Mouse (Mus musculus): Measurements from ENCODE around the gene Rnaset2b. TPM values are rescaled to one million over a fixed set of nuclear protein-coding genes. Genes with fewer than 3 reads are reported as not detected.
"Not testable (repeated sequence)": the region's sequence is repeated elsewhere in the genome, so short reads cannot be mapped to it uniquely, and the experiment has no call there.

Rnaset2b gene
- 116 and 118 TPM in 2 replicates for polyA plus RNA-seq (2016; fragmentation: Nextera tagmentation; extraction: Ambion mirVana)

DNA sequence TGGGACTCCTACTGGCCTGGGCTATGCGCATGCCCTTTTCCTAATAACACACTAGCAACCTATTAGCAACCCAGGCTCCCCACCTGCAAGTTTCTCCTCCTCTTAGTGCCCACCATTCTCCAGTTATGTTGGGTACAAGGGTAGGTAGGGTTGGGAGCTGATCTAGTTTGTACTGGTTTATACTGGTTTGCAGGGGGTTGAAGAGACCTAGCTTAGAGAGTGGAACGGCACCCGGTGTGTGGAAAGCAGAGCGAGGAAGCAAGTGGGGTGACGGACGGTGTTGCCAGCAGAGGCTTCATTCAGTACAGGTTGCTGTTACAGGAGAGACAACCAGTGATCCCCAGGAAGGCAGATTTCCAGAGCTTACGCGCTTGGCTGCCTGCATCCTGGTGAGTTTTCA lies at the start of gene Rnaset2b:
Gene Rnaset2b, plus strand, starts transcription at position 301 of the 400 bp plus-strand sequence.
- H3K27me3 ChIP-seq (ENCODE audit: insufficient read depth, poor library complexity, severe bottlenecking); H3K27ac ChIP-seq; H3K4me3 ChIP-seq; H3K9me3 ChIP-seq; H3K36me3 ChIP-seq; H3K4me1 ChIP-seq (replicated peaks); DNase-seq (ENCODE audit: low spot score): not testable (repeated sequence)
- WGBS: 100% methylated on average over 1 of the region's 8 CpGs

DNA sequence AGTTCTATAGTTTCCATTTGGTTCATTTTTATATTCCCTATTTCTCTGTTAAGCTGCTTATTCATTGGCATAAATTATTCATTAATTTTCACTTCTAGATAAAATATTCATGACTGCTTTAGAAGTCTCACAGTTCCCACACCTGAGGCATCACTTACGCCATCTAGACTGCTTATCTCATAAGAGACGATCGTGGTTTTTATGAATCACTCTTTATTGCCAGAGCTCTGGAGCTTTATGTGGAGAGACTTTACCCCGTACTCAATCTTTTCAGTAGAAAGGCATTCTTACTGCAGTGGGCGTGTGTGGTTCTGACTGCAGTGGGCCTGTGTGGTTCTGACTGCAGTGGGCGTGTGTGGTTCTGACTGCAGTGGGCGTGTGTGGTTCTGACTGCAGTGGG lies 38.8 kb upstream of the Rnaset2b start:
- whole genome bisulfite sequencing: 97% methylated on average over 7 of the region's 7 CpGs
- not testable (repeated sequence) for H3K36me3 ChIP-seq; H3K27ac ChIP-seq; H3K4me3 ChIP-seq; DNase-seq (ENCODE audit: low spot score); H3K9me3 ChIP-seq; H3K27me3 ChIP-seq (ENCODE audit: insufficient read depth, poor library complexity, severe bottlenecking); H3K4me1 ChIP-seq (replicated peaks)

DNA sequence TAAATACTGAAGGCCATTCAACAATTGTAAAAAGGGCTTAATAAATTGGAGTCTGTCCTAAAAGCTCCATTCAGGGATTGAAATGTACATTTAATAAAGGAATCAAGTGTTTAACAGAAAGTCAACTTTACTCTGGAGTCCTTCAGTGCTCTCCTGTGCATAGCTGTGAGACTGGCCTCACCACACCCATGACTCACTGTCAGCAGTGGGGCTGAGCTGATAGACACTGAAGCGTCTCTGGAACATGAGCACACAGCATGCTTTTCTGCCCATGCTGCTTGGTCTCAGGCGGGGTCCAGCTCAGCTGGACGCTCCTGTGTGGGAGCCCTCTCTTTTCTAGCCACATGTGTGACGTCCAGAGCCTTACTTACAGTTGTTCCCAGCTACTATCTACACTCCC lies 27.9 kb upstream of the Rnaset2b start:
- not testable (repeated sequence) for H3K4me3 ChIP-seq; H3K9me3 ChIP-seq; H3K27ac ChIP-seq; H3K36me3 ChIP-seq; H3K27me3 ChIP-seq (ENCODE audit: insufficient read depth, poor library complexity, severe bottlenecking); H3K4me1 ChIP-seq (replicated peaks); DNase-seq (ENCODE audit: low spot score)
- no CpG with 5 or more reads among the region's 4 CpGs for WGBS

DNA sequence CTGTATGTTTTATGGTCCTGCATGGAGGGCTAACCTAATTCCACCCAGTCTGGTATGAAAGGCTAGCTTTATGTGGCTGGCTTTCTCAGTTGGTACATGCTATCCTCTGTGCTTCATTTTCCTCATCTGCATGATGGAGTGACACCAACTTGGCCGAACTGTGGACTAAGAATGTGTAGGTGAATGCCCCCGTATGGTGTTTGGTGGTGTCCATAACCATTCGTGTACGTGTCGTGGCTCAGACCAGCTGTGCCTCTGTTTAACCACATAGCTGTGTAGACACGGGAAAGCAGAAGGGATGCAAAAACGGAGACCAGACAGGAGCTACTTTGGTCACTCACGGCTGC lies 22.8 kb upstream of the Rnaset2b start:
- 20% methylated on average over 1 of the region's 8 CpGs for WGBS
- not testable (repeated sequence) for H3K27me3 ChIP-seq (ENCODE audit: insufficient read depth, poor library complexity, severe bottlenecking); H3K27ac ChIP-seq; DNase-seq (ENCODE audit: low spot score); H3K9me3 ChIP-seq; H3K4me1 ChIP-seq (replicated peaks); H3K36me3 ChIP-seq
- peak overlapping the region; percentile 62 for H3K4me3 ChIP-seq

DNA sequence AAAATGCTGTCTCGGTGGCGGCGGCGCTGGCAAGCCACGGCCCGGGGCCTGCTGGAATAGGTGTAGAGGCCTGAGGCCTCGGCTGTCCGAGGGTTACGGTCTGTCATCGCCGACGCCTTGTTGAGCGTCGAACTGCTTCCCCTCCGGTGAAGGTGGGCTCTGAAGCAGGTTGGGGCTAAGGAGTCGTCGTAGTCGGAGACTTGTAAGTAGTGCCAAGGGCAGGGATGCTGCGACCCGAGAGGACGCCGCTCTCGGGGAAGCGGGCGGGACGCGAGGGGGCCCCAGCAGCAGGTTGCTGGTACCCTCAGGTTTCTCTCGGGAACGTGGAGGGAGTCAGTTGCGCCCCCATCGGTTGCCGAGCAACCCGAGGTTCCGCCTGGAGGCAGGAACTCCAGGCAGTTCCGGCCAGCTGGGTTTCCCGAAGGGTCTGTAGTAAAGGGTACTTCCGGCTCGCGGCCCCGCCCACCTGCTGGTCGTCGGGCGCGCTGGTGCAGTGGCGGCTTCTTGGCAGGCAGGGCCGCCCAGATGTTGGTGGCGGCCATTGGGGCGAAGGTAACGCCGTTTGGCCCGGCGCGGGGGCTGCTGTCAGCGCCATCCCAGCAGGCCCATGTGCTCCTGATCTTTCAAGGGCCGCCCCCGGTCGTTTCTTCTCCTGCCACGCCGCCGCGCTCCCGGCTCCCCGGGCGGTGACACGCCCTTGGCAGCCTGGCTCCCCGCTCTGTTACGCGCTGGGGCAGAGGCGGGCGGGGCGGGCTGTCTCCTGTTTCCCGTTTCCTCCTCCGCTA lies 22.3 kb upstream of the Rnaset2b start, which contains the start of gene Rsph3b:
Gene Rsph3b, minus strand, starts transcription at position 699 of the 785 bp plus-strand sequence.
- WGBS: 2% methylated on average over 73 of the region's 73 CpGs
- not testable (repeated sequence) for H3K27me3 ChIP-seq (ENCODE audit: insufficient read depth, poor library complexity, severe bottlenecking); H3K36me3 ChIP-seq; H3K4me1 ChIP-seq (replicated peaks); H3K9me3 ChIP-seq
- DNase-seq (ENCODE audit: low spot score): peak; percentile 93
- H3K4me3 ChIP-seq: peak within 1 kb of the TSS; percentile 62
- H3K27ac ChIP-seq: peak within 1 kb of the TSS; percentile 86

DNA sequence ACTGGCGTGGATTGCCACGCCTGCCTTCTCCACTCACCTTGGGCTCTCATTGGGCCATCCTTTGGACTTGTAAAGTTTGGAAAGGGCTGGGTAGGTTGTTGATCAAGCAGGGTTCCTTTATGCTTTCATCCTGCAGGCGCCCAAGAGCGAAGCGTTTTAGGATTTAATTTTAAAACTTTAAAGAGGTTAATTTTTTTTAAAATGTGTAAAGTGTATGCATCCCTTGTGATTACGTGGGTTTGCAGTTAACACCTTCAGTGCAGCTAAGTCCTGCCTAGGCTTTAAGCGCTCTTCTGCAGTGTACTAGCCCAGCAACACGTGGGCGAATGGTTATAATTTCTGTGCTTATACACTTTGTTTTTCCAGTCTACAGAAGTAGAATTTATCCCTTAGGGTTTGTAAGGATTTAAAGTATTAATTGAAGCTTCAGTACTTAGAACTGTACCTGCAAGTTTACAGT lies 21.6 kb upstream of the Rnaset2b start:
- whole genome bisulfite sequencing: 21% methylated on average over 9 of the region's 9 CpGs
- peak overlapping the region; percentile 86 for H3K27ac ChIP-seq

DNA sequence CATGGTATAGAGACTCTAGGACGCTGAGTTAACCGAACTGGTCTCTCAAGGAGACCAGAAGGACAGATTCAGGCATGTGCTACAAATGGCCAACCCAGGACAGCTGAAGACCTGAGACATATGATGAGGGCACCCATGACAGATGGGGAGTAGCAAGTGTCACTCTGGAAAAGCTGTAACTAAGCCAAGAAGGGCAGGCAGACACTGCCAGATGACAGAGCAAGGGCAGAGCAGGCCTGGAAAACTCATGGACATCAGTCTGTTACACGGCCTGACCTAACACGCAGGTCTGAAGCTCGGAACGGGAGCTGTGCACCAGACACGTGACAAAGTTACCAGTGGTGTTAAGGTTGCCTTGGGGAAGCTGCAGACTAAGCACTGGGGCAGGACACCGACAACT lies 11.6 kb upstream of the Rnaset2b start:
- WGBS: 92% methylated on average over 7 of the region's 8 CpGs
- H3K9me3 ChIP-seq; H3K4me3 ChIP-seq; H3K27me3 ChIP-seq (ENCODE audit: insufficient read depth, poor library complexity, severe bottlenecking); H3K4me1 ChIP-seq (replicated peaks); DNase-seq (ENCODE audit: low spot score); H3K27ac ChIP-seq: not testable (repeated sequence)
- peaks cover 20% of the 10 kb centered on the region for H3K36me3 ChIP-seq

More for the DNA sequence above, 21.6 kb upstream of the Rnaset2b start:
- H3K9me3 ChIP-seq; H3K36me3 ChIP-seq; DNase-seq (ENCODE audit: low spot score); H3K4me1 ChIP-seq (replicated peaks); H3K27me3 ChIP-seq (ENCODE audit: insufficient read depth, poor library complexity, severe bottlenecking): not testable (repeated sequence)
- H3K4me3 ChIP-seq: peak overlapping the region; percentile 62

DNA sequence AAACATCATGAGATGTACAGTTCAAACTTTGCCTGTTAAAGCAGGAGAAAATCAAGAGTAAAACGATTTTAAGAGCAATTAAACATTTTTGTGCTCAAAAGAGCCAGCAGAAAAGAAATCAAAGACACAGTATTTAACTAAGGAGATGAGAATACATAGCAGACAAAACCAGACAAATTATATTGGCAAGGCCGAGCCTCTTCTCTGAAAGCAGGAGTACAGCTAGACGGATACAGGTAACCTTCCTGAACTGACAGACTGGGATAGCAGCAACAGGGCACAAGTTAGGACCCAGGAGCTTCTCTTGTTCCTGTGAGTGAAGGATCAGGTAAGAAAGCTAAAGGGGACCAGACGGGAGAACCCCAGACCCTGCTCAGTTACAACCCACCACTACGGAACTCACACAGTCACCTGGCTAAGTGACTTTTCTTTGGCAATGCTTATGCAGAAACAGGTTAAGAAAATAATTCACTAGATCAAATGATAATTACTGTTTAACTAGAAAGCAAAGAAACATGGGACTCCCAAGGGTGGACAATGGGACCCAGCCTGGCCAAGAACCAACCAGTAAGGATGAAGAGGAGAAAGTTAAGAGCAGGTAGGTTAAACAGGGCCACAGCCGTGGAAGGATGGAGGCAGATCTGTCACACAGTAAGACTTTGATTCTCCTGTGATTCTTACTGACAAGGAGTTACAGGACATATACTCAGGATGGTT lies 10.7 kb upstream of the Rnaset2b start:
- H3K27ac ChIP-seq; H3K27me3 ChIP-seq (ENCODE audit: insufficient read depth, poor library complexity, severe bottlenecking); H3K4me1 ChIP-seq (replicated peaks); H3K9me3 ChIP-seq; DNase-seq (ENCODE audit: low spot score): not testable (repeated sequence)
- Histone ChIP-seq H3K36me3 (peaks cover 17% of the 10 kb centered on the region), H3K4me3 (peak overlapping the region; percentile 59)
- WGBS: 62% methylated on average over 5 of the region's 6 CpGs

DNA sequence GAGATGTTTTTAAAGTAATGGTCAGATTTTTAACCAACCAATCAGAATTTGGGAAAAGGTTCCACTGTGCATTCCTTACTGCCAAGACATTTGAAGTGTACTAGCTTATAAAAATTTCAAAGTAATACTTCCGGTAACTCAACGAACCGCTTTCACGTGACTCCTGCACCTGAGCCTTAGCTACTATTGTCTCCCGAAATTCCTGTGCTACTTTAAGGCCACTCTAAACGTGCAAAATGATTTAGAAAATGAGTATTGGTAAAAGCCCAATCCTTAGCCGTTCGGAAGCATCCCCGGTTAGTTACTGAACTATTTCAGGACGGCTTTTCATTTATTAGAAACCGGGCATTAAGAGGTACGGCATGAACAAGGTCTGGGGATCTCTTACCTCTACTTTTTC lies 10.1 kb upstream of the Rnaset2b start:
- Histone ChIP-seq H3K27ac (peak overlapping the region; percentile 69), H3K36me3 (peaks cover 11% of the 10 kb centered on the region), H3K4me3 (peak overlapping the region; percentile 59)
- H3K9me3 ChIP-seq; DNase-seq (ENCODE audit: low spot score); H3K27me3 ChIP-seq (ENCODE audit: insufficient read depth, poor library complexity, severe bottlenecking); H3K4me1 ChIP-seq (replicated peaks): not testable (repeated sequence)
- 2% methylated on average over 12 of the region's 12 CpGs for WGBS

DNA sequence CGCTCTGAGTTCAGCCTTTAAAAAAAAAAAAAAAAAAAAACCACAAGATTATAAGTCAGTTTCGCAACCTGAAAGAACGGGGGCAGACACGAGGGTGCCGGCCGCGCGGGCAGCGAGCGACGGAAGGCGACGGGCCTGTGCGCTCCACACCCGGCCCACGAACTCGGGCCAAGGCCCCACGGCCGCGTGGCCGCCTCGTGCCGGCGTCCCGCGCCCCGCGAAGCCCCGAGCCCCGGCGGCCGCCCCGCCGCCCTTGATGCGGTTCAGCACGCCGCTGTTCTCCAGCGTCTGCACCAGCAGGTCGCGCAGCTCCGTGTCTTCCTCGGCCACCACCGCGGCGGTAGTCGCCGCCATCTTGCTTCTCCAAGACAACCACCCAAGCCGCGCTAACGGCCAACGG lies 9.7 kb upstream of the Rnaset2b start, which contains the start of gene Tagap1:
Gene Tagap1, minus strand, starts transcription at position 381 of the 400 bp plus-strand sequence.
- not testable (repeated sequence) for H3K4me1 ChIP-seq (replicated peaks); H3K9me3 ChIP-seq; H3K27me3 ChIP-seq (ENCODE audit: insufficient read depth, poor library complexity, severe bottlenecking); H3K36me3 ChIP-seq
- Histone ChIP-seq H3K4me3 (peak within 1 kb of the TSS; percentile 59), H3K27ac (peak within 1 kb of the TSS; percentile 89)
- under 1% methylated on average over 47 of the region's 51 CpGs for whole genome bisulfite sequencing
- peak; percentile 18 for DNase-seq (ENCODE audit: low spot score)

DNA sequence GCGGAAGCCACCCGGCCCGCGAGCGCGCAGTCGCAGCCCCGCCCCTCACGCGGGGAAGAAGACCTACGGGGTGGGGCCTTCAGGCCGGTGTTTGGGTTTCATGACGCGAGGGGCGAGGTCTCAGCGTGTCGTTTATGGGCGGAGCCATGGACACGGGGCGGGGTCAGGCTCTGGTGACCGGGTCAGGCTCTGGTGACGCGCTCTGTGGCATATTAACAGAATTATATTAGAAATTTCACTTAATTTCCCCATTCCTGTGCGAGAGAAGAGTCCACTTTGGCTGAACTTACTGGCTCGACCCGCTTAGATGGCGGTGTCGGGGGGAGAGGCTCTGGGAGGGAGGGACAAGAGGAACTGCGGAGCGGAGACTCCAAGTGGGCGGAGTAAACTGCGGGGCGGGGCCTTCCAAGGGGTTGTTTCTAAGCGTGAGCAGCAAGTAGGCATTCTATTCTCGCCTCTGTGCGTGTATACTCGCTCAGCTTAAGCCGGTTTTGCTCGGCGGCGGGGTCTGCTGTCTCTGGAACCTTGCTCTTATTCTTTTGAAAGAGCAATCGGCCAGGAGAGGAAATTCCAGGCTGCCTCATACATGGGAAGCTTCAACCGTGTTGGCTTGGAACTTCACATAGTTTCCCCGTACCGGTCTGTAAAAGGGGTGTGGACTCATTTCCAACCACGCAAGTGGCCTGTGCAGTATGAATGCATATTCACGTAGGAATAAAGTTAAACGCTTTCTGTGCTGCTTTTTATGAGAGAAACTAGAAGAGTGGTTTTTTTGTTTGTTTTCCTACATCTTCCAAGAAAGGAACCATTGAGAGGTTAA lies 9.0 kb upstream of the Rnaset2b start:
- H3K9me3 ChIP-seq; H3K4me1 ChIP-seq (replicated peaks); H3K27ac ChIP-seq; H3K36me3 ChIP-seq; H3K27me3 ChIP-seq (ENCODE audit: insufficient read depth, poor library complexity, severe bottlenecking): not testable (repeated sequence)
- peak overlapping the region; percentile 39 for H3K4me3 ChIP-seq
- peak; percentile 32 for DNase-seq (ENCODE audit: low spot score)
- under 1% methylated on average over 23 of the region's 48 CpGs for WGBS

DNA sequence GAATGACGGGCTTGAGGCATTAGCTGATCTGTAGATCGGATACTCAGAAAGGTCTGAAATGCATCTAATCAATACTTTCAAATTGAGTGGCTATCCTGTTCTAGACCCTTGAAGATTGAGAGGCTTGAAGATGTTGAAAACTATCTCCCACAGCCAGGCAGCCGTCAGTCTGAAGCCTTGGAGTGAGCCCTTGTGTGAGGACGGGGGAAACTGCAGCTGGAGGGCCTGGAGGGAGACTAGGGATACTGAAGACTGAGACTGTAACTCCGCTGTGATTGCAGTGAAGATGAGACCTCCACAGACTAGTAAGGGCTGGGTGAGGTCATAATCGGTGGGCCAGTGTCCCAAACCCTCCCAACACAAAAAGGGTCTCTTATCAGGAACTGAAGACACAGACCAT lies 8.1 kb upstream of the Rnaset2b start:
- not testable (repeated sequence) for H3K36me3 ChIP-seq; H3K9me3 ChIP-seq; DNase-seq (ENCODE audit: low spot score); H3K27ac ChIP-seq; H3K4me1 ChIP-seq (replicated peaks); H3K4me3 ChIP-seq; H3K27me3 ChIP-seq (ENCODE audit: insufficient read depth, poor library complexity, severe bottlenecking)
- 86% methylated on average over 4 of the region's 6 CpGs for WGBS

DNA sequence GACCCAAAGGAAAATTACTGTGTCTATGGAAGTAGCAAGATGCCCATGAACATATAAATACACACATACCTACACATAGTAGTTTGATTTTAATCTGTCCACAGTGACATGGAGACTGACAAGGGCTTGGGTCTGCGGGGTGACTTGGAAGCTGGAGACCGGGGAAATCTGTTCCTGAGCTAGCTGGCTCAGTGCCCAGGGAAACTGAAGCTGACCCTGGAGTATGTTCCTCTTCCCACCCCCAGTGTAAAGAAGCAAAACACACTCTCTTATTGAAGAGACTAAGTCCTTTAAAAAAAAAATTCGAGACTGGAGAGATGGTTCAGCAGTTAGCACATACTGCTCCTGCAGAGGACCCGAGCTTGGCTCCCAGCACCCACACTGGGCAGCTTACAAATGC lies 7.5 kb upstream of the Rnaset2b start:
- not testable (repeated sequence) for H3K27ac ChIP-seq; H3K4me3 ChIP-seq; DNase-seq (ENCODE audit: low spot score); H3K9me3 ChIP-seq; H3K4me1 ChIP-seq (replicated peaks); H3K27me3 ChIP-seq (ENCODE audit: insufficient read depth, poor library complexity, severe bottlenecking); H3K36me3 ChIP-seq
- 82% methylated on average over 4 of the region's 4 CpGs for WGBS
